Mouse (Mus musculus) limb, embryonic 14.5 days (tissue): ENCODE measurements around the gene Anks1b. TPM values are rescaled to one million over a fixed set of nuclear protein-coding genes. Genes with fewer than 3 reads are reported as not detected.
A peak's percentile ranks its signal among the peaks of the same experiment; 100 is the strongest.

Source experiments
- ATAC-seq: fragments of 200-750 bp; cut with Nextera tagmentation; 2 replicates; pipeline ENCODE4 v1.8.0; 2017; ENCODE audit warnings: low read depth, moderate number of reproducible peaks, moderate TSS enrichment; ENCODE audit not compliant: low FRiP score
- DNase-seq: peaks from one replicate; pipeline ENCODE4 v3.0.0-alpha.2; 2015; ENCODE audit warnings: low spot score
- H3K27ac ChIP-seq: fragments of 300-500 bp; sonication (generic); replicated peaks from 2 replicates; pipeline ENCODE4 v1.5.1; 2014; ENCODE audit warnings: low read depth, mild to moderate bottlenecking, low read length, moderate library complexity, mixed read lengths
- H3K27me3 ChIP-seq: fragments of 300-500 bp; sonication (generic); 2 replicates; pipeline ENCODE4 v1.6.1; 2014; ENCODE audit warnings: low read length, mixed read lengths; ENCODE audit not compliant: control insufficient read depth, insufficient read depth
- H3K36me3 ChIP-seq: fragments of 300-500 bp; sonication (generic); 2 replicates; pipeline ENCODE4 v1.6.1; 2014; ENCODE audit warnings: mild to moderate bottlenecking, low read length, moderate library complexity, mixed read lengths; ENCODE audit not compliant: control insufficient read depth, insufficient read depth
- H3K4me1 ChIP-seq: fragments of 300-500 bp; sonication (generic); 2 replicates; pipeline ENCODE4 v1.6.1; 2014; ENCODE audit warnings: antibody characterized with exemption, low read length, mixed read lengths; ENCODE audit not compliant: control insufficient read depth, insufficient read depth
- H3K4me2 ChIP-seq: fragments of 300-500 bp; sonication (generic); replicated peaks from 2 replicates; pipeline ENCODE4 v1.6.1; 2014; ENCODE audit warnings: low read depth, mild to moderate bottlenecking, low read length, moderate library complexity; ENCODE audit not compliant: severe bottlenecking
- H3K4me3 ChIP-seq: fragments of 300-500 bp; sonication (generic); replicated peaks from 2 replicates; pipeline ENCODE4 v1.5.1; 2014; ENCODE audit warnings: low read length
- H3K9ac ChIP-seq: fragments of 300-500 bp; sonication (generic); 2 replicates; pipeline ENCODE4 v1.6.1; 2014; ENCODE audit warnings: mild to moderate bottlenecking, low read depth, low read length, moderate library complexity; ENCODE audit not compliant: severe bottlenecking
- H3K9me3 ChIP-seq: fragments of 300-500 bp; sonication (generic); 2 replicates; pipeline ENCODE4 v1.6.1; 2016; ENCODE audit warnings: low read length; ENCODE audit not compliant: control insufficient read depth
- POLR2A ChIP-seq: fragments of 200-500 bp; IDR thresholded peaks from 2 replicates; pipeline ENCODE4 v1.8.0; 2012; ENCODE audit warnings: inconsistent platforms, mild to moderate bottlenecking, moderate library complexity, borderline replicate concordance; ENCODE audit not compliant: insufficient read depth, insufficient read length; ENCODE audit errors: extremely low read depth
- WGBS: fragments of 180-500 bp; shearing (Covaris S2); extraction: QIAGEN DNeasy Blood & Tissue Kit; methylation state at CpG from one replicate; pipeline ENCODE4 v1.1.7; 2014; 5-methylcytosine and 5-hydroxymethylcytosine counted together
- polyA plus RNA-seq, 2 experiments: library from polyadenylated mRNA; depleted of rRNA in 1 of 2; stranded (reverse) in 1 of 2; unstranded in 1 of 2; fragments of >200 nt; fragmentation: Nextera tagmentation in 1 of 2; extraction: Ambion mirVana in 1 of 2; gene quantifications; 2 replicates each; pipeline versions ENCODE4 v1.2.1 to v1.2.3; 2012 to 2014

Anks1b gene
- polyA plus RNA-seq, 2 experiments, result 2.6 to 4.3 TPM

GRCm38 (mm10) chr10:90813326-90813725, 940.0 kb downstream of the Anks1b start:
- H3K27ac ChIP-seq, result no peak overlapping the region
- H3K36me3 ChIP-seq, result no peaks in the 10 kb centered on the region
- no peaks in the 10 kb centered on the region for H3K9me3 ChIP-seq
- no peaks in the 10 kb centered on the region for H3K4me1 ChIP-seq
- ATAC-seq (no peak), DNase-seq (no peak)
- H3K4me2 ChIP-seq, result no peak overlapping the region
- H3K4me3 ChIP-seq, result no peak overlapping the region
- 90% methylated on average over 5 of the region's 5 CpGs for WGBS
- no peaks in the 10 kb centered on the region for H3K27me3 ChIP-seq
- TF ChIP-seq POLR2A, result no peak
- H3K9ac ChIP-seq, result no peak overlapping the region

- no peak overlapping the region for H3K4me2 ChIP-seq
- H3K4me3 ChIP-seq, result no peak overlapping the region
- no peaks in the 10 kb centered on the region for H3K36me3 ChIP-seq
- ATAC-seq (no peak), DNase-seq (no peak)
- no peaks in the 10 kb centered on the region for H3K27me3 ChIP-seq
- H3K27ac ChIP-seq, result no peak overlapping the region
- no peaks in the 10 kb centered on the region for H3K9me3 ChIP-seq
- H3K9ac ChIP-seq, result no peak overlapping the region
- WGBS, result 51% methylated on average over 6 of the region's 6 CpGs
- H3K4me1 ChIP-seq, result no peaks in the 10 kb centered on the region
- no peak for TF ChIP-seq POLR2A
Measured at GRCm38 (mm10) chr10:90814412-90814811, 941.1 kb downstream of the Anks1b start.

- H3K4me3 ChIP-seq, result no peak overlapping the region
- H3K4me1 ChIP-seq, result no peaks in the 10 kb centered on the region
- H3K36me3 ChIP-seq, result no peaks in the 10 kb centered on the region
- H3K27me3 ChIP-seq, result no peaks in the 10 kb centered on the region
- H3K9ac ChIP-seq, result no peak overlapping the region
- DNase-seq, result no peak
- H3K4me2 ChIP-seq, result no peak overlapping the region
- TF ChIP-seq POLR2A, result no peak
- H3K27ac ChIP-seq, result no peak overlapping the region
- no peak for ATAC-seq
- H3K9me3 ChIP-seq, result no peaks in the 10 kb centered on the region
- WGBS, result 42% methylated on average over 10 of the region's 10 CpGs
Measured at GRCm38 (mm10) chr10:90818246-90818937, 945.1 kb downstream of the Anks1b start.

GRCm38 (mm10) chr10:90823438-90823837, 950.1 kb downstream of the Anks1b start:
- DNase-seq, result peak; percentile 65
- no peaks in the 10 kb centered on the region for H3K36me3 ChIP-seq
- TF ChIP-seq POLR2A, result no peak

GRCm38 (mm10) chr10:90824692-90825091, 951.4 kb downstream of the Anks1b start:
- no peak overlapping the region for H3K4me3 ChIP-seq
- DNase-seq (no peak), ATAC-seq (no peak)
- peaks cover 32% of the 10 kb centered on the region for H3K27me3 ChIP-seq
- no peak for TF ChIP-seq POLR2A
- H3K4me2 ChIP-seq, result no peak overlapping the region
- 84% methylated on average over 2 of the region's 2 CpGs for WGBS
- no peaks in the 10 kb centered on the region for H3K9me3 ChIP-seq
- H3K27ac ChIP-seq, result no peak overlapping the region
- 0 out of 2 replicates have a peak, but pooled peaks cover 3% of the 10 kb centered on the region for H3K4me1 ChIP-seq
- no peaks in the 10 kb centered on the region for H3K36me3 ChIP-seq
- H3K9ac ChIP-seq, result no peak overlapping the region

More at GRCm38 (mm10) chr10:90823438-90823837, 950.1 kb downstream of the Anks1b start:
- Histone ChIP-seq H3K9ac (no peak overlapping the region), H3K4me1 (no peaks in the 10 kb centered on the region), H3K27me3 (peaks cover 19% of the 10 kb centered on the region), H3K4me3 (no peak overlapping the region), H3K27ac (no peak overlapping the region), H3K9me3 (no peaks in the 10 kb centered on the region), H3K4me2 (no peak overlapping the region)
- no peak for ATAC-seq
- 11% methylated on average over 4 of the region's 4 CpGs for WGBS
